Mouse (Mus musculus) neutrophil, adult 5-6 weeks (primary cell): ENCODE data around the gene Ackr2. TPM values are rescaled to one million over a fixed set of nuclear protein-coding genes. Genes with fewer than 3 reads are reported as not detected.

Source experiments
- ATAC-seq: fragments of 151-379, 151-347 bp; 2 replicates; pipeline ENCODE4 v1.8.0; 2017; ENCODE audit warnings: mild to moderate bottlenecking, moderate TSS enrichment; ENCODE audit not compliant: insufficient number of reproducible peaks, poor library complexity, low FRiP score, severe bottlenecking; ENCODE audit errors: extremely low read depth
- total RNA-seq: library from RNA; stranded (forward); fragments of 200-1000 nt; gene quantifications from 2 replicates; pipeline ENCODE4 v1.2.3, GENCODE M21; 2017

Gene Ackr2
- total RNA-seq, 1 experiment from 2014 or later, result 4.5 TPM

DNA sequence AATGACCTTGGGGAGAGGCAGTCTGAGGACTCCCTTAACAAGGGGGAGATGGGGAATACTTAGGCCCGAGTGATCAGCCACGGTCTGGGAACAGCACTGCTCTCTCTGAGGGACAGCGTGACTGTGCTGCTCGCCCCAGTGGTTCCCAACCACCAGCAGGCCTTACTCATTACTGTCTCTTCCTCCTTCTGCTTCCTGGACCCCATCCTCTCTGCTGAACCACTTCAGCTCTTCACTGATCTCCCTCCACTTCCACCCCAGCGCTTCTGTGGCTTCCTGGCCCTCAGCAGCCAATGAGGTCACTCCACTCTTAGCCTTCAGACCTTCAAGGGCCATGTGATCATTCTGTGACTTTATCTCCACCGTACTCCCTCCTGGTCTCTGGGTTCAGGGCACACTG, 11.5 kb downstream of the Ackr2 start:
- peak; percentile 71 for ATAC-seq

- ATAC-seq, result no peak
These were observed 13.0 kb downstream of the Ackr2 start for GRCm38 (mm10) chr9:121911196-121911595.

GRCm38 (mm10) chr9:121912786-121913185, 14.6 kb downstream of the Ackr2 start:
- no peak for ATAC-seq

DNA sequence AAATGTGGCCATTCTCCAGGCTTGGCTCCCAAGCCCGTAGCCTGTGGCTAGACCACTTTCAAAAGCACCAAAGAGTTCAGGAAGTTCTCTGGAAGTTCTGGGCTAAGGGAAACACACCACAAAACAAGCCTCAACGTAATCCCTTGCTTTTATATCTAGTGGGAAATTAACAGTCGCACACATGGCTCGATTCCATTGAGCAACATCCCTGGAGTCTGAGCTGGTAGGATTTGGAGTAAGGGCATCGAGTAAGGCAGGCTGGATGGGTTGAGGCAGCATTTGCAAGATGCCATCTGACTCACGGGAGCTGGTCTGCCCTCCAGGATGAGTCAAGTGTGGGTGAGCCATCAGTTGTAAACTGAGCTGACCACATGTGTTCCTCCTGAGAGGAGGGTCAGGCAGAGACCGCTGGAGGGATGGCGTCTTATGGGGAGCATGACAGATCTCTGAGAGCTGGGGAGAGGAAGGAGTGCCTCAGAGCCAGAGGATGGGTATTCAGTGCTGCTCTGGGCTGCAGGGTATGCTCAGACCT, 16.1 kb downstream of the Ackr2 start:
- ATAC-seq, result no peak

- no peak for ATAC-seq
These were observed 16.9 kb downstream of the Ackr2 start for GRCm38 (mm10) chr9:121915056-121915455.

GRCm38 (mm10) chr9:121916102-121916501, 17.9 kb downstream of the Ackr2 start, which contains the start of gene Cyp8b1:
Gene Cyp8b1, minus strand, starts transcription at chr9:121916305.
- ATAC-seq, result no peak

DNA sequence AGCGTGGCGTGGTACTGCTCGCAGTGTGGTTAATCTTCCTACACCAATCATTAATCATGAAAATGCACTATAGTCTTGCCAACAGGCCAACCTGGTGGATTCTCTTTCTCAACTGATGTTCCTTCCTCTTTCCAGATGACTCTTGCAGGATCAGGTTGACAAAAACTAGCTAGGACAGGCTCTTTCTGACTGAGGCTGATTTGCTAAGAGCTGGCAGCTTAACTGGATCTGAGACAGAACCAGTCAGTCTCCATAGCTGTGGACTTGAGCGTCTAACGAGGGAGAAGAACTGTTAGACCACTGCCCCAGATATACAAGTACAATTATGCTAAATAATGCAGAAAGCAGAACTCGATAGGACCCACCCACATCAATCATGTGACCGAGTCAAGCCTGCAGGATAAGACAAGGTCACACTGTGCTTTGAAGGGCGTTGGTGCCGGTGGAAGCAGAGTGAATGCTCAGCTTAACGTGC, 20.9 kb downstream of the Ackr2 start:
- peak; percentile 79 for ATAC-seq

GRCm38 (mm10) chr9:121923443-121923842, 25.3 kb downstream of the Ackr2 start:
- ATAC-seq, result no peak

DNA sequence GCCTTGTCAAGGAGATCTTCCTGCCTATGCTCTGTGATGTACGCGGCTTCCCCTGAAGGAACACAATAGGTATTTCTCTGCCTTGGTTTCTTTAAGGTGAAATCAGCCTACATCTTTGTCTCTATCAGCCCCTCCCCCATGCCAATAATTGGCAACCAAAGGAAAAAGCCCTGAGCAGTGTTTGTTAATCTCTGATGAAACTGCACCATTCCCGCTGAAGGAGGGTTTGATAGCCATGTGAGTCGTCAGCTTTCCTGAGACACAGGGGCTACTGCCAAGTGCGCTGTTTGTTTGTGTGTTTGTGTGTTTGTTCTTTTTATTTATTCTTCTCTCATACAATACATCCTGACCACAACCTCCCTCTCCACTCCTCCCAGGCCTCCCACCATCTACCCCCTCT, 25.8 kb downstream of the Ackr2 start:
- ATAC-seq, result no peak

DNA sequence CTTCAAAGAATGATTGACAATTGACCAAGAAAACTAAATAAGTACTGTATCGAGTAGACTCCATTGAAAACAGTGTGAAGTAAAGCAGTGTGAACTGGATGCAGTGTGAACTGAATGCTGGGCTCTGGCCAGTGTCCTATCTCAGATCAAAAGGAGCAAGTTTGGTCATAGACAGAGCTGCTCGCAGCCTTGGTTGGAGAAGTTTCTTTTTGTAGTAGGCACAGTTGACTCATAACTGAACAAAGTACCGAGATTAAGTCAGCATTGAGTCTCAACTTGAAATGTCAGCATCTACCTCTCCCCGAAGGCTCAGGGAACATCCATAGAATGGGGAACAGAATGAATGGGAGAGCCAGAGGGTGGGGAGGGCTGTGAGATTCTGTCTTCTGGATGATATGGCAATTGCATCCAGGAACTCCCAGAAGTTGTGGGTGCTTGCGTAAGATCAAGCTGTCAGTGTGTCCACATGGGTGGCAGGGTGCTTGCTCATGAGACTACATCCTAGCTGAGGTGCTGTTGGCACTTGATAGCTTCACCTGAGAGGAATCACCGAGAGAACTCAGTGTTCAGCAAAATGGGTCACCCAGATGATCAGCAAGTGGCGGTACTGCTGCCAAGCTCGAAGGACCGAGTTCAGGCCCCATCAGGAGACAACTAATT, 26.9 kb downstream of the Ackr2 start:
- ATAC-seq, result no peak

- ATAC-seq, result no peak
These were observed 27.8 kb downstream of the Ackr2 start for GRCm38 (mm10) chr9:121925959-121926358.

DNA sequence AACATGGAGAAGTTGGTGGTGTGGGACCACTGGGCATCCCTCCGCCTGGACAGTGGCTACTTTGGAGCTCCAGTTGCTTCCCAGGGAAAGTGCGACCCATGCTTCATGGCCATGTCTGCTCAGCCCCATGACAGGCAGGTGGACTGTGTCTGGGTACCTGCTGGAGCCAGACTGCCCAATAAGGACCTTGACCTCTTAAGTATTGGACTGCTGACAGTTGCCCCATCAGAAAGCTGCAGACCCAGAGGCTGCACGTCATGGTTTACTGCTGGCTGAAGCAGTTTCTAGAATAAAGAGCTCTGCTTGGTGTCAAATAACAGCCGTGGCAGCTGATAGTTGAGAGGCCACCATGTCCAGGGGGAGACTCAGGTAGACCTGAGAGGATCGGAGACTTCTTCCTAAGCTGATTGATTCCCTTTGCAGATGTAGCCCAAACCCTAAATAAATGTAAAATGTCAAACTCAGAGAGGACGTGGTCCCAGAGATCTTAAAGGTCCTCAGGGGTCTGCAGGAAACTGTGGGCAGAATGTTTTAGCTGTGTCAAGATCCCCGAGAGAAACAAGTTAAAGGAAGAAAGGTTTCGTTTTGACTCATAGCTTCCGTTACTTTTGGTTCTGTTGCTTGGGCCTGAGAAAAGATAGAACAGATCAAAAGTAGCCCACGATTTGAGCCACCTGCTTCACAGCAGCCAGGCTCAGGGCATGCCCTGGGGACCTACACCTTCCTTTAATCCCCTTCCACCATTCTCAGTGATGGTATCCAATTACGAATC, 28.7 kb downstream of the Ackr2 start:
- ATAC-seq, result peak; percentile 39; the same call in 1 of the 2 replicates

DNA sequence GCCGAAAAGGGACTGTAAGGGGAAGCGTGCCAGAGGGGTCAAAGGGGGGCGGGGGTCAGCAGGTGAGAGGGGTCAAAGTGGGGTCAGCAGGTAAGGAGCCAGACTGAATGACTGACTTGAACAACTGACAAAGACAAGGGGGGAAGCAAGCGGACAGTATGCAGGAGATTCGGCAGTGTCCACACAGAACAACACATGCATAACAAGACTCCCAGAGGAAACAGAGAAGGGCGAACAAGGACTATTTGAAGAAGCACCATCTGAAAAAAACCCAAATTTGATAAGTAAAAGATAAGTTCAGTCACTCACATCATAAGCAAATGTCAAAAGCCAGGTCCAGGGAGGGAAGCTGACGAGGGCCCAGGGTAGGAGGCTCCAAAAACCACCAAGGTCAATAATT, 29.6 kb downstream of the Ackr2 start:
- ATAC-seq, result no peak

DNA sequence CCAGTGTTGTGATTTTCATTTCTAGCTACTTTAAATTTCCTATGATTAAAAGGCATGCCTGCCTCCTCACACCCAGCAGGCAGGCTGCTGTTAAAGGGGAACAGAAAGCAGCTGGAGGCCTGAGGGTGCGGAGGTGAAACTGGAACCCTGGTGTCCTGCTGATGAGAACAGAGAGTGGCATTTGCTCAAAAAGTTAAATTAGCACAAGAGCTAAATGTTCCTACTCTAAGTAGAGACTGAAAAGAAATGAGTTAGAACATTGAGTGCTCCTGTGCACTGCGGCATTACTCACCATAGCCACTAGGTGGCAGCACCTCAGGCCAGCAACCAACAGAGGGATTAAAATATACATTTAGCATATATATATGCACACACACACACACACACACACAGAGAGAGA, 30.3 kb downstream of the Ackr2 start:
- ATAC-seq, result peak; percentile 83

DNA sequence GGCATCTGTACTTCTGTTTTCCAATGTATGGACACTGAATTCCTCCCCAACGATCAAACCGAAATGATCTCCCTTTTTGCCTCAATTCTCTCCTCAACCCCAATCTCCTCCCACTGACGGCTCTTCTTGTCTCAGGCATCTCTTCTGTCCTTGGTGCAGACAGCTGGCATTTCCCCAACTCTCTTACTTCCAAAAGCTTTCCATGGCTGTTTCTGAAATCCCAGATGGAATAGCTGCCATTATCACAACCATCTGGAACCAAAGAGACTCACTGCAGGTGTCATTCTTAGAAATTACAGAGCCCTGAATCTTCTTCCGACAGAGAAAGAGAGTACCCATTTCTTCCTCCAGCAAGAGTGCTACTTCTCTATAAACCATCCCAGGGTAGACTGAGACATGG, 36.7 kb downstream of the Ackr2 start:
- no peak for ATAC-seq

- no peak for ATAC-seq
These were observed 38.8 kb downstream of the Ackr2 start for GRCm38 (mm10) chr9:121936952-121937351.

GRCm38 (mm10) chr9:121937451-121937864, 39.3 kb downstream of the Ackr2 start:
- ATAC-seq, result peak; percentile 44; the same call in 1 of the 2 replicates

- ATAC-seq, result no peak
These were observed 39.8 kb downstream of the Ackr2 start for GRCm38 (mm10) chr9:121937944-121938355.

DNA sequence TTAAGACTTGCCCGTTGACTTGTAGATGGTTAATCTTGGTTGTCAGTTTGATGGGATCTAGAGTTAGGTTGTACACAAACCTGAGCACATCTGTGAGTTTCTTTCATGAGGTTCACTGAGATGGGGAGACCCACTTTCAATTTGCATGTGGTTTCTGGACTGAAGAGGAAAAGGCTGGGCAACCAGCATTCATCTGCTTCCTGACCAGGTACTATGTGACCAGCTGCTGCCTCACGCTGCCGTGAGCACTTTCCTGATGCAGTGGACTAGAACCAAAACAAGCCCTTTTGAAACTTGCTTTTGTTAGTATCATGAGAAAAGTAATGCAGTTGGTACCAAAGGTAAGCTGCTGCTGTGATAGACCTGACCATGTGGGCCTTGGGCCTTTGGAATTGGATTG, 44.9 kb downstream of the Ackr2 start:
- peak; percentile 61 for ATAC-seq

DNA sequence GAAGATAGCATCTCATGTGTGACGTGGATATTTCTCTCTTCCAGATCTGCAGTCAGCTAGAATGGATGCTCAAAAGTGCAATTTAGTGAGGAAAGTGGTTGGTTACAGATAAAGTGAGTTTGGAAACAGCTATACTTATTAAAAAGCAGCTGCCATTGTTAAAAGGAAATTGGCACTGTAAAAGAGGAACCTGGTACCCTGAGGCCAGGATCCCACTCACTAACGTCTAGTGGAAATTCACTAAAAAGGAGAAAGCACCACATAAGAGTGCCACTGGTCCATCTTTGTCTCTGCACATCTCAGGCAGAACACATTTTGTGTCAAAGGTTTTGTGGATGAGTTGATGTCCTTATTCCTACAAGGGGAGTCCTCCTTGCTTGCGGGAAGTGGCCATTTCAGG, 45.5 kb downstream of the Ackr2 start:
- 0 out of 2 replicates have a peak, but pooled peaks have one; percentile 30 for ATAC-seq
